Mouse (Mus musculus): ENCODE measurements at regions not wholly inside any gene's neighbourhood (a gene's known extent, or its start where the extent isn't known, plus 50 kb on each side); places are given as distances from the start of the nearest gene placed in this dataset.

DNA sequence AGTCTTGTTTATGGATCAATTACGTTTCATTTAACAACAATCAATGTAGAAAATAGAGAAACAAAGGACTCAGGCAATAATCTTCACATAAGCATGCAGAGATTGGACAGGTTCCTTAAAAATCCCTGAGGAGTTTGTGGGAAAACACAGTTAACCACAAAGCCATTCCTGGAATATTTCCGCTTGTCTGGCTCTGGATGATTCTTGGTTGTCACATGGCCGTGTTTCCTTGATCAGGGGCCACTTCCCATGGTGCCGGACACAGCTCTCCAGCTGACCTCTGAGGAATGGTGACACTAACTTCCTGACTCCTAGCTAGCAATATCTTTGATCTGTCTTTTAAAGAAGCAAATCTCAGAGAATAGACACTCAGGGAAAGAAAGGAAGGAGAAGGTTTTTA, 344.8 kb upstream of the Marcks start:
- ATAC-seq (ENCODE audit: low FRiP score): no peak
- Histone ChIP-seq H3K4me3 (replicated peaks) (no peak overlapping the region), H3K36me3 (no peaks in the 10 kb centered on the region), H3K27ac (replicated peaks) (no peak overlapping the region), H3K4me1 (no peaks in the 10 kb centered on the region), H3K27me3 (replicated peaks) (no peaks in the 10 kb centered on the region), H3K9ac (replicated peaks) (no peak overlapping the region), H3K4me2 (no peak overlapping the region), H3K9me3 (replicated peaks) (no peaks in the 10 kb centered on the region)
- WGBS: 56% methylated on average over 4 of the region's 4 CpGs

DNA sequence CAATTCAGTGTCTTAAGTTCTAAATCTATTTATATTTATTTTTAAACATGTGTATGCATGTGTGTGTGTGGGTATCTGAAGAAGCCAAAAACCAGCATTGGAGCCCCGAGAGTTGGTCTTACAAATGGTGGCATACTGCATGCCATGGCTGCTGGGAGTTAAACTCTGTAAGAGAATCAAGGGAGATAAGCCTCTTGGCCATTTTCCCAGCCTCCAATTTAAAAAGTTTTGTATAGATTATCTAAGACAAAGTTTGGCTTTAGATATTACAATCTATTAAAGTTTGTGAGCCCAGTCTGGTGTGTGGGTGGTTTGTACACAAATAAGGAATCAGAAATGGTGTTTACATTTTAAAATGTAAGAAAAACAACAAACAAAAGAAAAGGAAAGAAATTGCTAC, 343.2 kb upstream of the Marcks start:
- H3K27ac ChIP-seq (replicated peaks): no peak overlapping the region
- H3K9me3 ChIP-seq (replicated peaks): no peaks in the 10 kb centered on the region
- H3K4me2 ChIP-seq: no peak overlapping the region
- no peak for ATAC-seq (ENCODE audit: low FRiP score)
- H3K27me3 ChIP-seq (replicated peaks): no peaks in the 10 kb centered on the region
- no peaks in the 10 kb centered on the region for H3K4me1 ChIP-seq
- no peak overlapping the region for H3K9ac ChIP-seq (replicated peaks)
- WGBS: 93% methylated on average over 1 of the region's 1 CpGs
- H3K36me3 ChIP-seq: no peaks in the 10 kb centered on the region
- H3K4me3 ChIP-seq (replicated peaks): no peak overlapping the region

DNA sequence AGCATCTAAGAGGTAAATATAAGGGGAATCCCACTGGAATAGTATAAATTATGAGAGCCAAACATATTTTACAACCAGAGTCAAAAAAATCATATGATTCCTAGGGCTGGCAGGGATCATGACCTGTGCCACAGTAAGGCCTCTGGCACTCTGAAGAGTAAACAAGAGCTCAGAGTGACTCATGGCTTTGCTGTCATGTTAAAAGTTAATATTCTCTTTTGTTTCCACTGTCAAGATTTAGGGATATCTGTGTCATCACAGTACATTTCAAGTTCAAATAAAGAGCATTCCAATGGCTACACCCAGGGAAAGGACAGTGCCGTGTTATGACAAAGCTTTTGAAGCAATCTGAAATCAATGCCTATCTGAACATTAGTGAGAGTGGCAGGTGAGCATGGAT, 341.6 kb upstream of the Marcks start:
- no peak overlapping the region for H3K4me3 ChIP-seq (replicated peaks)
- H3K27me3 ChIP-seq (replicated peaks): no peaks in the 10 kb centered on the region
- no peaks in the 10 kb centered on the region for H3K9me3 ChIP-seq (replicated peaks)
- no peaks in the 10 kb centered on the region for H3K36me3 ChIP-seq
- no peak for ATAC-seq (ENCODE audit: low FRiP score)
- no peak overlapping the region for H3K4me2 ChIP-seq
- H3K27ac ChIP-seq (replicated peaks): no peak overlapping the region
- no peak overlapping the region for H3K9ac ChIP-seq (replicated peaks)
- H3K4me1 ChIP-seq: no peaks in the 10 kb centered on the region
- 70% methylated on average over 1 of the region's 1 CpGs for WGBS

DNA sequence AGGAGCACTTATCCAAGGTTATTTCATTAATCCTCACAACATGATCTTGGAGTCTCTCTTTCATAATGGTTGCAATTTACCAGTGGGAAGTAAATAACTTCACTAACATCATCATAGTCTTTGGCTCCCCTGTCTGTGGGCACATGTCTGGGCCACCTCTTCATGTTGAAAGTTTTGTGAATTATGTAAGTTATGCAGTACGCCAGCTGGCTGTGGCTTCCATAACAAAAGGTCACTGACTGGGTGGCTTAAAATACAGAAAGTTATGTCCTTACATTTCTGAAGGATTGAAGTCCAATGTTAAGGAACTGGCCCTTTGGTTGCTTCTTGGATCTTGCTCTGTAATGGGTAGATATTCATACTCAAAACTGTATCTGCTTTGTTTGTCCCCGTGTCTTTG, 339.4 kb upstream of the Marcks start:
- no peak for ATAC-seq (ENCODE audit: low FRiP score)

DNA sequence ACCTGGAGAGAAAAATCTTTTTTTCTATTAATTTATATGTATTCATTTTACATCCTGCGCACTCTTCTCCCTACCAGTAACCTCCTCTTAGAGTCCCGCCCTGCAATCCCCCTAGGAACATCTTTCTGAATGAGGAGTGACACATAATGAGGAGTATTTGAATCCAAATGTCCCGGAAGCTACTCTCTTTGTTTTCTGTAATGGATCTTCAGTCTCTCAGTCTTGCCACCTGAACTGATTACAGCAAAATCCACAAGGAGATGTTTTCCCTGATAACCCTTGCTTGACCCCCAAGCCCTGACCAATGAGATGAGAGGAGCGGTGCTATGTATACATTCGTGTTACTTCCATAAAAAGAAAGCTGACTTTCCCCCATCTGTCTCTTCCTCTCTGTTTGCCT, 334.4 kb upstream of the Marcks start:
- WGBS: 87% methylated on average over 5 of the region's 5 CpGs

More for the DNA sequence above, 339.4 kb upstream of the Marcks start:
- H3K4me3 ChIP-seq (replicated peaks): no peak overlapping the region
- WGBS: 88% methylated on average over 2 of the region's 2 CpGs
- no peak overlapping the region for H3K27ac ChIP-seq (replicated peaks)
- no peaks in the 10 kb centered on the region for H3K36me3 ChIP-seq
- no peaks in the 10 kb centered on the region for H3K27me3 ChIP-seq (replicated peaks)
- no peaks in the 10 kb centered on the region for H3K4me1 ChIP-seq
- H3K9me3 ChIP-seq (replicated peaks): no peaks in the 10 kb centered on the region
- no peak overlapping the region for H3K9ac ChIP-seq (replicated peaks)
- H3K4me2 ChIP-seq: no peak overlapping the region

DNA sequence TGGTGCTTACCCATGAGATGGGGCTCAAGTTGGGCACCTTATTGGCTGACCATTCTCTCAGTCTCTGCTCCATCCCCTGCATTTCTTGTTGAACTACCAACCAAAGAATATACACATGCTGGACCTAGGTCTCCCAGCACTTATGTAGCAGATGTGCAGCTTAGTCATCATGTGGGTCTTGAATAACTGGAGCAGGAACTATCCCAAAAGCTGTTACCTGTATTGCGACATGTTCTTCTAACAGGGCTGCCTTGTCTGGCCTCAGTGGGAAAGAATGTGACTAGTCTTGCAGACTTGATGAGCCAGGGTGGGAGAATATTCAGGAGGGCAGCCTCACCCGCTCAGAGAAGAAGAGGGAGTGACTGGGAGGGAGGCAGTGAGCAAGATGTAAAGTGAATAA, 318.7 kb upstream of the Marcks start:
- ATAC-seq (ENCODE audit: low FRiP score): no peak
- WGBS: 84% methylated on average over 2 of the region's 2 CpGs
- Histone ChIP-seq H3K27me3 (replicated peaks) (no peaks in the 10 kb centered on the region), H3K27ac (replicated peaks) (no peak overlapping the region), H3K4me1 (no peaks in the 10 kb centered on the region), H3K9ac (replicated peaks) (no peak overlapping the region), H3K4me3 (replicated peaks) (no peak overlapping the region), H3K9me3 (replicated peaks) (no peaks in the 10 kb centered on the region), H3K36me3 (no peaks in the 10 kb centered on the region), H3K4me2 (no peak overlapping the region)

More for the DNA sequence above, 334.4 kb upstream of the Marcks start:
- Histone ChIP-seq H3K9me3 (replicated peaks) (no peaks in the 10 kb centered on the region), H3K4me3 (replicated peaks) (no peak overlapping the region), H3K27ac (replicated peaks) (no peak overlapping the region), H3K9ac (replicated peaks) (no peak overlapping the region), H3K4me1 (no peaks in the 10 kb centered on the region), H3K27me3 (replicated peaks) (no peaks in the 10 kb centered on the region), H3K4me2 (no peak overlapping the region), H3K36me3 (no peaks in the 10 kb centered on the region)
- ATAC-seq (ENCODE audit: low FRiP score): no peak

DNA sequence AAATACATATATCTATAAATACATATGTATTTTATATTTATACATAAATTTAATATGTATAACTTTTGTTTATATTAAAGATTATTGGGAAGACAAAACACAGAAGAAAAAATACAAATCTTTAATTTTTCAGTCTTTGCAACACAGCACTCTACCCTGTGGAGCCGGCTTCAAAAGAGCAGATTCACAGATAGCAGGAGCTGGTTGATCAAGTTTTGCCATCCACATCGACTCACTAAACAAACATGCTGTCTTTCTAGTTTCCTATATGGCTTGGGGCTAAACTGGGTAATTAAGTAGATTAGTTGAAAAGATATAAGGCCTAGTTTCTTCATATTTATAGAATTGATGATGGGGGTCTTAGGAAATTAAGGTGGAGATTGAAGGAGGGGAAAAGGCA, 311.2 kb upstream of the Marcks start:
- 89% methylated on average over 2 of the region's 2 CpGs for WGBS

DNA sequence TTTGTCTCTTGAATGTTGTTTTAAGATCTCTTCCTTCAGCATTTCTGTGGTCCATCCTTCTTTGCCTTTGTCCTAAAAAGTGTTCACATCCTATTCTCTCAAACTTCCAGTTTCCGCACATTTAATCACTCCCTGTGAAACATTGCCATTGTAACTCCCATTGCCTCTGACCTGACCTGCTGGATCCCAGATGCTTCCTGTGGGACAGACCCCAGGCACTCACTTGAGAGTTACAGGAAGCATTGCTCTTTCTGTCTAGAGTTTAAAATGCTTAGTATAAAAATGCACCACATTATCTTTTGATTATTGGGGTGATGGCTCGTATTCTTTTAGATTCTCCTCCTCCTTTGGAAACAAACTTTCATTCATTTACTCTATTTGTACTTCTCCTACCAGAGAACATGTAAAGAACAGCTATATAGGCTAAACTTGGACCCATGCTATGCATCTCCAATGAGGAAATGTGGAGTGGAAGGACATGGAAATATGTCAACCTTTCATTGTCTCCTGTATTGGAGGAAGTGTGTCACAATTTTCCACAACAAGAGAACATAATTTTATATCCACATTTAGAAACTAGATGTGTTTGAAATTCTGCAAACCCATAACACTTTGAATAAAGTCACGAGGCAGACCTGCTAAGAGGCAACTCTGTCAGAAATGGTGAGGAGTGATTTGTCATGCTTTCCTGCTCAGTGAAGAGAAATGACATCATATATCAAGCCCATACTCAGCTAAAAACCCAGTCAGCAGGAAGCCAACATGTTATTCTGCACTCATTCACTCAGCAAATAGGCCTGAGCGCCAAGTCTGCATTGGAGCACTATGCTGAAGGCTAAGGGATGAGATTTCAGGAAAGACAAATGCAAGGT, 308.8 kb upstream of the Marcks start:
- no peak overlapping the region for H3K4me2 ChIP-seq
- WGBS: 78% methylated on average over 4 of the region's 4 CpGs
- H3K27ac ChIP-seq (replicated peaks): no peak overlapping the region
- H3K27me3 ChIP-seq (replicated peaks): no peaks in the 10 kb centered on the region
- H3K36me3 ChIP-seq: no peaks in the 10 kb centered on the region
- H3K9me3 ChIP-seq (replicated peaks): no peaks in the 10 kb centered on the region
- H3K9ac ChIP-seq (replicated peaks): no peak overlapping the region
- H3K4me3 ChIP-seq (replicated peaks): no peak overlapping the region
- ATAC-seq (ENCODE audit: low FRiP score): no peak
- H3K4me1 ChIP-seq: no peaks in the 10 kb centered on the region

More for the DNA sequence above, 311.2 kb upstream of the Marcks start:
- H3K9me3 ChIP-seq (replicated peaks): no peaks in the 10 kb centered on the region
- no peaks in the 10 kb centered on the region for H3K27me3 ChIP-seq (replicated peaks)
- H3K36me3 ChIP-seq: no peaks in the 10 kb centered on the region
- H3K27ac ChIP-seq (replicated peaks): no peak overlapping the region
- no peaks in the 10 kb centered on the region for H3K4me1 ChIP-seq
- no peak for ATAC-seq (ENCODE audit: low FRiP score)
- no peak overlapping the region for H3K4me2 ChIP-seq
- H3K4me3 ChIP-seq (replicated peaks): no peak overlapping the region
- no peak overlapping the region for H3K9ac ChIP-seq (replicated peaks)

DNA sequence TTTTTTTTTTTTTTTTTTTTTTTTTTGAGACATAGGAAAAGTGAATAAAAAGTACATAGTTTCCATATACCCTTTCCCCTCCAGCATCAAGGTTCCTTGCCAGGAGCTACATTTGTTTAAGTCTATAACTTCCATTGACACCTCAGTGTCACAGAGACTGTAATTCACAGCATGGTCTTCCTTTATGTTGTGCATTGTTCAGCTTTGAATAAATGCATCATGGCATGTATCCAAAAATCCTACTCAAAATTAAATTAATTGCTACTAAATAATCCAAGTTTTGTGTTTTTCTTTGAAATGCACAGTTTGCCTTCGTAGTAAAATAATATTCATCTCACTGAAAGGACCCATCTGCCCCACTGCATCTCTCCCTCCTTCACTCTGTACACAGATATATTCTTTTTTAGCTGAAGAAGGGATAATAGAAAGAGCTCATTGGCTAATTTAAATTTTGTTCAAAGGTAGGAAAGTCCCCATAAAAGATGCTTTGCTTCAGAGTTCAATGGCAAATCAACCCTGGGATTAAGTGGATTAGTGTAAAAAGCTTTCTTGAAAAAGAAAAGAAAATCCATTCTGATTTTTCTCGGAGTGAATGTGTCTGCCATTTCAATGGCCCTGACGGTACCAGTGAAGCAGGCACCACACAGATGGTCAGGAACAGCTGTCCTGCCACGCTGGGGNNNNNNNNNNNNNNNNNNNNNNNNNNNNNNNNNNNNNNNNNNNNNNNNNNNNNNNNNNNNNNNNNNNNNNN, 301.3 kb upstream of the Marcks start:
- no peak overlapping the region for H3K4me3 ChIP-seq (replicated peaks)
- WGBS: 45% methylated on average over 4 of the region's 4 CpGs
- no peaks in the 10 kb centered on the region for H3K9me3 ChIP-seq (replicated peaks)
- no peak overlapping the region for H3K27ac ChIP-seq (replicated peaks)
- no peak for ATAC-seq (ENCODE audit: low FRiP score)
- H3K36me3 ChIP-seq: no peaks in the 10 kb centered on the region
- no peaks in the 10 kb centered on the region for H3K4me1 ChIP-seq
- no peak overlapping the region for H3K9ac ChIP-seq (replicated peaks)
- H3K4me2 ChIP-seq: no peak overlapping the region
- H3K27me3 ChIP-seq (replicated peaks): no peaks in the 10 kb centered on the region

DNA sequence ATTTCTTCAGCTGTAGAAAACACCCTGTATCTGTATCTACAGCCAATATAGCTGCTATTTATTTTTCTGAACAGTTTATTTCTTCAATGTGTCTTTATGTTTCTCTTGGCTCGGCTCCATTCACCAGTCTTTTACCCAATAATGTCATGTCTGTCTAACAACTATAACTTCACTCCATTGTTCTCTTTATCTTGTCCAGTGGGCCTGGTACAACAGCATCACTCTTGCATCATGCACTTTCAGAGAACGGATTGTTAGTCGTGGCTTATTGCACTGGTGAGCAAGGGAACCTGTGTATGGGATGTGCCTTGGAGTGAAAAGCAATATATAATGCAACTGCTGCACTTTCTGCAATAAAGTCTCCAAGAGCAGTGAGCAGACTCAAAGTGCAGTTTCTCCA, 299.6 kb upstream of the Marcks start:
- H3K36me3 ChIP-seq: no peaks in the 10 kb centered on the region
- H3K27ac ChIP-seq (replicated peaks): no peak overlapping the region
- H3K9me3 ChIP-seq (replicated peaks): no peaks in the 10 kb centered on the region
- ATAC-seq (ENCODE audit: low FRiP score): no peak
- H3K27me3 ChIP-seq (replicated peaks): no peaks in the 10 kb centered on the region
- no peak overlapping the region for H3K4me3 ChIP-seq (replicated peaks)
- H3K4me1 ChIP-seq: no peaks in the 10 kb centered on the region
- H3K9ac ChIP-seq (replicated peaks): no peak overlapping the region
- H3K4me2 ChIP-seq: no peak overlapping the region
- WGBS: 43% methylated on average over 3 of the region's 3 CpGs

DNA sequence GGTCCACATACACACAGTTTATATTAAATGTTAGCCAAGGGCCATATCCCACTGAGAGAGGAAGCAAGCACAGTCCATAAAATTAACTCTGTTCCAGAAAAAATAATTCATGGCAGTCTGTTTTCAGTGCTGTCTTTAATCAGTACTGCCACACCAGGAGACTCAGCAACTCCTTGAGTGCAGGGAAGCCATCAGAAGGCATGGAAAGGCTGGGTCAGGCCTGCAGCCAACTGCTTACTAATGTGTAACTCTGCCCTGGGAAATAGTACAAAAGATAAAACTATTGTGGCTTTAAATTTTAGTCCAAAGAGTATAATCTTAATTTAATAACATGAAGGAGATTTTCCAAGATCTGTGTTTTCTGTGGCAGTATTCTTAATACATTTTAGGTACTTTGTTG, 298.1 kb upstream of the Marcks start:
- H3K4me3 ChIP-seq (replicated peaks): no peak overlapping the region
- H3K9ac ChIP-seq (replicated peaks): no peak overlapping the region
- no peak for ATAC-seq (ENCODE audit: low FRiP score)

DNA sequence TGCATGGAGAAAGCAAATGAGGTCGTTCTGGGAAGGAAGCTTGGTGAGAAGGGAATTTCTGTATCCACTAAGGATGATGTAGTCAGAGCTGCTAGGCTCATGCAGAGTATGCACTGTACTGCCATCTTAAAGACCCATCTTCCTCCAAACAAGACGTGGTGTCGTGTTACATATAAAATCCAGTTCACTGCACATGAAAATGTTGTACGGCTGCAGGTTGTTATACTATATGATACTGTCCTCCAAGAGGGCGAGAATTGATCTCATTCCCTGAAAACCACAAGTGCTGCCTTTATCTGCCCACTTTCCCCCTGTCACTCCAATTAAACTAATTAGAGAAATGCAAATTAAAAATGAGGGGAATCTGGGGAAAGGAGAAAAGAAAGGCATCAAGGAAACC, 295.5 kb upstream of the Marcks start:
- no peak for ATAC-seq (ENCODE audit: low FRiP score)
- H3K27ac ChIP-seq (replicated peaks): no peak overlapping the region
- H3K36me3 ChIP-seq: no peaks in the 10 kb centered on the region

More for the DNA sequence above, 298.1 kb upstream of the Marcks start:
- H3K27me3 ChIP-seq (replicated peaks): no peaks in the 10 kb centered on the region
- H3K4me2 ChIP-seq: no peak overlapping the region
- no peak overlapping the region for H3K27ac ChIP-seq (replicated peaks)
- no peaks in the 10 kb centered on the region for H3K4me1 ChIP-seq
- no peaks in the 10 kb centered on the region for H3K36me3 ChIP-seq
- H3K9me3 ChIP-seq (replicated peaks): no peaks in the 10 kb centered on the region

More for the DNA sequence above, 295.5 kb upstream of the Marcks start:
- no peaks in the 10 kb centered on the region for H3K9me3 ChIP-seq (replicated peaks)
- H3K27me3 ChIP-seq (replicated peaks): no peaks in the 10 kb centered on the region
- no peak overlapping the region for H3K4me3 ChIP-seq (replicated peaks)
- no peak overlapping the region for H3K9ac ChIP-seq (replicated peaks)
- WGBS: 43% methylated on average over 5 of the region's 5 CpGs
- H3K4me2 ChIP-seq: no peak overlapping the region
- H3K4me1 ChIP-seq: no peaks in the 10 kb centered on the region

All from neural tube, embryonic 15.5 days (tissue).